Mouse (Mus musculus) small intestine, adult 2 months (tissue): ENCODE measurements around the gene Nf1. TPM values are rescaled to one million over a fixed set of nuclear protein-coding genes. Genes with fewer than 3 reads are reported as not detected.

Experiments used
- H3K27ac ChIP-seq: fragments of 200-500 bp; 2 replicates; pipeline ENCODE4 v1.5.1; 2012; ENCODE audit warnings: low read depth, low read length, control low read depth, inconsistent platforms; ENCODE audit not compliant: insufficient read depth
- H3K27me3 ChIP-seq: fragments of 200-500 bp; 2 replicates; pipeline ENCODE4 v1.6.1; 2012; ENCODE audit warnings: mild to moderate bottlenecking, moderate library complexity, low read length, inconsistent platforms; ENCODE audit not compliant: control insufficient read depth, insufficient read depth
- H3K36me3 ChIP-seq: fragments of 200-500 bp; 2 replicates; pipeline ENCODE4 v1.6.1; 2012; ENCODE audit warnings: mild to moderate bottlenecking, low read length, control low read depth, inconsistent platforms; ENCODE audit not compliant: control insufficient read depth, insufficient read depth
- H3K4me1 ChIP-seq: fragments of 200-500 bp; 2 replicates; pipeline ENCODE4 v1.6.1; 2012; ENCODE audit warnings: low read length, inconsistent platforms, mixed read lengths; ENCODE audit not compliant: control insufficient read depth, insufficient read depth, insufficient read length
- H3K4me3 ChIP-seq: fragments of 200-500 bp; 2 replicates; pipeline ENCODE4 v1.5.1; 2012; ENCODE audit warnings: low read depth, mild to moderate bottlenecking, control low read depth, inconsistent platforms, low read length, moderate library complexity
- CTCF ChIP-seq: fragments of 200-500 bp; IDR thresholded peaks from 2 replicates; pipeline ENCODE4 v1.5.1; 2012; ENCODE audit warnings: low read depth, mild to moderate bottlenecking, control low read depth, inconsistent platforms, low read length, moderate library complexity, mixed read lengths; ENCODE audit not compliant: insufficient replicate concordance, insufficient read length; ENCODE audit errors: extremely low read depth
- POLR2A ChIP-seq: fragments of 200-500 bp; IDR thresholded peaks from 2 replicates; pipeline ENCODE4 v1.6.1; 2012; ENCODE audit warnings: low read depth, mild to moderate bottlenecking, control low read depth, inconsistent platforms, low read length, moderate library complexity
- WGBS: fragments of 180-500 bp; shearing (Covaris S2); methylation state at CpG from one replicate; pipeline ENCODE4 v1.1.7; 2018; 5-methylcytosine and 5-hydroxymethylcytosine counted together
- polyA plus RNA-seq: library from polyadenylated mRNA; depleted of rRNA; stranded (reverse); fragments of >200 nt; gene quantifications from 2 replicates; pipeline ENCODE4 v1.2.3, GENCODE M21; 2012

Nf1 gene
- polyA plus RNA-seq, 1 experiment, result 7.0 TPM

DNA sequence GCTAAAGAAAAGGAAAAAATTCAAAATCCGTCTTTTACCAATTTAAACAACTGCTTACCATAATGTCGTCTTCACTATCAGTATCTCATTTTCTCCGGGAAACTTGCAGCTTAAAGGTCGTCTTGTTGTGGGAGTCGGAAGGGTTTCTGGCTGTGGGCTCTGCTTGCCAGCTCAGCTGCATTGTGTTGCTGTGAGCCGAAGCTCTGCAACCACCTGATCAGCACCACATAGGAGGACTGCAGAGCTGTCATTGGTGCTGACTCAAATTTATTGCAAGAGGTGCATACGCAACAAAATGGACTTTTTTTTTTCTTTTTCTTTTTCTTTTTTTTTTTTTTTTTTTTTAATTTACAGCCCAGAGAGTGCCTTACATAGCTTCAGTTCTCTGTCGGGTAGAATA lies 164.4 kb downstream of the Nf1 start, which contains the start of gene Omg:
Omg (minus strand) TSS at position 240 of the 400 bp plus-strand sequence.
- TF ChIP-seq POLR2A (no peak), CTCF (no peak)
- Histone ChIP-seq H3K36me3 (no peaks in the 10 kb centered on the region), H3K4me3 (no peak within 1 kb of the TSS), H3K27ac (no peak within 1 kb of the TSS), H3K27me3 (no peaks in the 10 kb centered on the region), H3K4me1 (no peaks in the 10 kb centered on the region)
- WGBS, result 69% methylated on average over 8 of the region's 8 CpGs

DNA sequence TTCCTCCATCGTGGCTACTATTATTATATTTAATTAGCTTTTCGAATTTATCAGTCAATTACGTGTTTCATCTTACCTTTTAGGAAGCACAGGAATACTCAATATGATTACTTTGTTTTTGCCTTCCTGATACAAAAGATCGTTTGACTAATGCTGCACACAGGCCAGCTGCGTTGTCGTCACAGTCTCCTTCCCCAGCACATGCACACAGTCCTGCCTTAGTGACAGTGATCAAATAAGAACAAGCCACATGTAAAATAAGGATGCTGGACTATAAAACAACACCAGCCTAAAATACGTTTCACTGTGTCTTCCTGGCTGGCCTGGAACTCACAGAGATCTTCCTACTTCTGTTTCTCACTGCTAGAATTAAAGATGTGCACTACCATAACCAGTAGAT lies 165.0 kb downstream of the Nf1 start:
- 89% methylated on average over 7 of the region's 7 CpGs for WGBS

DNA sequence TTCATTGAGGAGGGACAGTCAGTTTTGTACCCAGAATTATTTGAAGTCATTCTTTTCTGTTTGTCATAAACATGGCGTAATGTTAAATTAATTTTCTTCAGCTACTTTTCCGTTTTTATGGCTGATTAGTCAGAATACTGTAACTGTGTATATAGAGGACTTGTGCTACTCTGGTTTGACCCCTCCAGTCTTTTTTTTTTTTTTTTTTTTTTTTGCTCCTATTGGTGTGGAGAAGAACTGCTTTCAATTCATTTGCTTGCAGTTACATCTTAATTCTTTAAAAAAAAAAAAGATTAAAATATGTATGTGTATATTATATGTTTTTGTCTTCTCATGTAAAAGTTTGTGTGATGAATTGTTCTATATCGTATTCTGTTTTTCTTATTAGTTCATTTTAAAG lies 172.5 kb downstream of the Nf1 start:
- Histone ChIP-seq H3K27me3 (no peaks in the 10 kb centered on the region), H3K4me1 (no peaks in the 10 kb centered on the region), H3K4me3 (no peak overlapping the region), H3K27ac (no peak overlapping the region), H3K36me3 (peaks cover 5% of the 10 kb centered on the region)
- TF ChIP-seq POLR2A (no peak), CTCF (no peak)
- 93% methylated on average over 3 of the region's 3 CpGs for WGBS

More for the DNA sequence above, 165.0 kb downstream of the Nf1 start:
- H3K4me3 ChIP-seq, result no peak overlapping the region
- H3K27ac ChIP-seq, result no peak overlapping the region
- H3K27me3 ChIP-seq, result no peaks in the 10 kb centered on the region
- TF ChIP-seq CTCF (no peak), POLR2A (no peak)
- no peaks in the 10 kb centered on the region for H3K4me1 ChIP-seq
- no peaks in the 10 kb centered on the region for H3K36me3 ChIP-seq

DNA sequence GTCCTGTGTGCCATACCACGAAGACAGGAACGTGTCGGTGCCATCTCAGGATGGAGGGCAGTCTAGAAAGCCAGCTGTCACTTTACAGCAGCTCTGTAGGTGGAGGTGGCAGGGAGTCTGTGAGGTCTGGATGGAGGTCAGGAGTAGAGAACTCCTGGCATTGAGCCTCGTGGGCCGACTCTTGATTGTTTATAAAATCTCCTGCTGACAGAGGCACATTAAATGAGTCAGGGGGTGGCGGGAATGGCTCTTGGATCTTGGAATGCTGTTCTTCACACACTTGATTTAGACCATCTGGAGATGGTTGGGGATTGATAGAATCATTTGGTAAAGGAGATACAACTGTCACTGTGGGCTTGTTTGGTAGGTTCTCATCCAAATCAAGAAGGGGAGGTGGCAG lies 175.8 kb downstream of the Nf1 start:
- TF ChIP-seq POLR2A (no peak), CTCF (no peak)
- Histone ChIP-seq H3K4me3 (no peak overlapping the region), H3K27ac (no peak overlapping the region), H3K36me3 (peaks cover 8% of the 10 kb centered on the region), H3K4me1 (no peaks in the 10 kb centered on the region), H3K27me3 (no peaks in the 10 kb centered on the region)
- WGBS, result 82% methylated on average over 6 of the region's 6 CpGs

DNA sequence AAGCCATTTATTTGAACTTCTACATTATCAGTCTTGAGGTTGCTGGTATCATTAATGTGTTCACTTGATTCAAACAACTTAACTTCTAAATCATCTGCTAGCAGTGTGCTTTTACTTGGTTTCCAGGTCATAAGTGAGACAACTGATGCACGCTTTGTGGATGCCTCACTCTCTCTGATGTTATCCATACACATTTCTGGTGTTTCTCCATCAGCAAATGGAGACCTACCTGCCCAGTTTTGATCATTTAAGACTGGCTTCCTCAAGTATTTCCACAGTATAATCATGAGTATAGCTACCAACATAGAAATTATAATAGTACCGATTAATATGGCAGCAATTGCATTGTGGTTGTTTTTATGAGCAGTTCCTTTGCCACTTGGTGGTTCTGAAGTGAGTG lies 176.3 kb downstream of the Nf1 start:
- Histone ChIP-seq H3K4me1 (no peaks in the 10 kb centered on the region), H3K27me3 (no peaks in the 10 kb centered on the region), H3K27ac (no peak overlapping the region), H3K36me3 (peaks cover 8% of the 10 kb centered on the region), H3K4me3 (no peak overlapping the region)
- WGBS, result 97% methylated on average over 2 of the region's 2 CpGs
- TF ChIP-seq POLR2A (no peak), CTCF (no peak)

DNA sequence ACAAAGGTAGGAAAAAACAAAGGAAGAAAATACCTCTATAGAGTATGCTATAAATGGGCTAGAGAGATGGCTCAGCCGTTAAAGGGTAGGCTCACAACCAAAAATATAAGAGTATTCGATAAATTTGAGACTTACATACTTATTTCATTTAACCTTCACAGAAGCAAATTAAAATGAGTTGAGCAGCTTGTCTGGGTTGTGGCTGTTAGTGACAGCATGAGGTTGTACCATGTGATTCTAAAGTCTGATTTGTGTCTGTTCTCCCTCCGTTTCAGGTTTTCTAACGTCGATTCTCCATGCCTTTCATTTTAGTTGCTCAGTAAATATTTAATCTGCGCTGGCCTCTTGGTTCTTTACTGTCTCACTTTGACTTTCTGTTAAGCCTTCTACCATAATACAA lies 179.8 kb downstream of the Nf1 start:
- TF ChIP-seq CTCF, result no peak
- no peak for TF ChIP-seq POLR2A
- Histone ChIP-seq H3K36me3 (peaks cover 4% of the 10 kb centered on the region; the same call in 1 of the 2 replicates), H3K27ac (no peak overlapping the region), H3K4me3 (no peak overlapping the region), H3K4me1 (no peaks in the 10 kb centered on the region), H3K27me3 (no peaks in the 10 kb centered on the region)
- 72% methylated on average over 6 of the region's 6 CpGs for WGBS

DNA sequence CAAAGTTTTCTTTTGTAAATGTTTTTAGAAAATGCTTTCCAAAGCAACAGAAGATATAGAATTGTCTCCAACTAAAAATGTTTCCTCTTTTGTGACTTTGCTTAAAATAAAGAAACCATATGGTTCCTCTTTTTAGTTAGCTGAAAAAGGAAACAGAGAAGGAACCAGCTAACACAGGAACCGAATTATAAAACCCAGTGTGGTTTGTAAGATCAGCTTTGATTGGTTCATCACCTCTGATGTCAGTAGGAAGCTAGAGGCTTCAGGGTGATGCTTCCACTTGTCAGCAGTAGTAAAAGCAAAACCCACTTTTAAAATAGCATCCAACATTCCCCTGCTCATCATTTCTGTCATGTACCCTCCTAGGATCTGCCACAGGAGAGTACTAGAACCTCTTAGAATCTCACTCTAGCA lies 180.4 kb downstream of the Nf1 start:
- Histone ChIP-seq H3K27me3 (no peaks in the 10 kb centered on the region), H3K4me3 (no peak overlapping the region), H3K4me1 (no peaks in the 10 kb centered on the region), H3K36me3 (peaks cover 4% of the 10 kb centered on the region; the same call in 1 of the 2 replicates), H3K27ac (no peak overlapping the region)
- 53% methylated on average over 1 of the region's 1 CpGs for WGBS
- TF ChIP-seq POLR2A, result no peak
- TF ChIP-seq CTCF, result no peak
